Mouse (Mus musculus): ENCODE data around the gene Dmap1. TPM values are rescaled to one million over a fixed set of nuclear protein-coding genes. Genes with fewer than 3 reads are reported as not detected.

Gene Dmap1
- polyA plus RNA-seq, 1 experiment from 2014 or later = 77.7 TPM

DNA sequence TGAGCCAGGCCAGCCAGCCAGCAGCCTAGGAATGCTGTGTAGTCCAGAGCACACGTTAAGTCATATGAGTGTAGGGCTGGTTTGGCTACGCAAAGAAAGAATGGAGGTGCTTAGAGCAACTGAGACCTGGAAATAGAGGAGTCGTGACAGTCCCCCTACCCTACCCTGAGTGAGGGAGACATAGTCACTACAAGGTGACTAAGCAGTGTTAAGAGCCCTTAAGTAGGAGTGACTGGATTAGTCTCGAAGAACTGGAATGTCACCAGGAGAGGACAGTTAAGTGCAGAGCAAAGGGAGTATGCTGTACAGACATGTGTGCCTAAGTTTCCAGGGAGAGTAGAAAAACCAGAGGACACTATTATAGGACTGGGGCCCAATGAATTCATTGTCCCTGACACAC, 45.9 kb downstream of the Dmap1 start:
- 88% methylated on average over 4 of the region's 4 CpGs for WGBS
- Histone ChIP-seq H3K9me3 (ENCODE audit: control insufficient read depth, low read length) (no peaks in the 10 kb centered on the region), H3K27me3 (replicated peaks; ENCODE audit: control insufficient read depth, insufficient read depth, low read length) (no peaks in the 10 kb centered on the region), H3K4me3 (ENCODE audit: low read length) (no peak overlapping the region), H3K36me3 (ENCODE audit: control insufficient read depth, insufficient read depth, low read length) (no peaks in the 10 kb centered on the region; the same call in 1 of the 2 replicates), H3K27ac (ENCODE audit: low read depth, low read length) (no peak overlapping the region; the same call in 1 of the 2 replicates), H3K4me1 (ENCODE audit: control insufficient read depth, insufficient read depth, low read depth, low read length) (peaks cover 12% of the 10 kb centered on the region), H3K9ac (ENCODE audit: low read depth, low read length) (no peak overlapping the region), H3K4me2 (ENCODE audit: low read length) (no peak overlapping the region)
- peak; percentile 37; the same call in 1 of the 2 replicates for ATAC-seq

GRCm38 (mm10) chr4:117634642-117635041, 47.4 kb downstream of the Dmap1 start:
- no peaks in the 10 kb centered on the region for H3K36me3 ChIP-seq (ENCODE audit: control insufficient read depth, insufficient read depth, low read length)
- H3K4me2 ChIP-seq (ENCODE audit: low read length) = no peak overlapping the region
- H3K4me3 ChIP-seq (ENCODE audit: low read length) = no peak overlapping the region
- H3K9me3 ChIP-seq (ENCODE audit: control insufficient read depth, low read length) = no peaks in the 10 kb centered on the region
- WGBS = 94% methylated on average over 7 of the region's 7 CpGs
- no peak overlapping the region for H3K9ac ChIP-seq (ENCODE audit: low read depth, low read length)
- no peaks in the 10 kb centered on the region for H3K27me3 ChIP-seq (replicated peaks; ENCODE audit: control insufficient read depth, insufficient read depth, low read length)
- no peak for ATAC-seq
- H3K4me1 ChIP-seq (ENCODE audit: control insufficient read depth, insufficient read depth, low read depth, low read length) = peaks cover 15% of the 10 kb centered on the region
- no peak overlapping the region for H3K27ac ChIP-seq (ENCODE audit: low read depth, low read length)

DNA sequence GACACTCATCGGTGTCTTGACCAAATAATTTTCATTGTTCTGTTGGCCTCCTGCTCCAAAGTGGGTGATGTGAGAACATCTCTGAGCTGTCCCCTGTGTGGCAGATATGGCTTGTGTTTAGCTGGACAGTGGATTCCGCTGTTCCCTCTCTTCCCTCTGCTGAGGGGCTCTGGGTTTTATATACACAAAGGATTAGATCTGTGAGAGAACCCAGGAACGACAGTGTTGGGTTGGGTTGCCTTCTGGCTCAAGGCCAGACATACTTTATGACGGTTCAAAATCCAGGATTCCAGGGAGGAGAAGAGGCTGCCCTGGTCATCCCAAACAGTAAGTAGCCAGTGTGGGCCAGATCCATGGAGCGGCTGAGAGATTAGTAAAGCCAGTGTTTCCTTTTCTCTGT, 48.5 kb downstream of the Dmap1 start:
- no peak for ATAC-seq
- Histone ChIP-seq H3K27me3 (replicated peaks; ENCODE audit: control insufficient read depth, insufficient read depth, low read length) (no peaks in the 10 kb centered on the region), H3K9ac (ENCODE audit: low read depth, low read length) (no peak overlapping the region), H3K4me3 (ENCODE audit: low read length) (no peak overlapping the region), H3K4me2 (ENCODE audit: low read length) (no peak overlapping the region), H3K36me3 (ENCODE audit: control insufficient read depth, insufficient read depth, low read length) (no peaks in the 10 kb centered on the region), H3K9me3 (ENCODE audit: control insufficient read depth, low read length) (no peaks in the 10 kb centered on the region), H3K27ac (ENCODE audit: low read depth, low read length) (no peak overlapping the region), H3K4me1 (ENCODE audit: control insufficient read depth, insufficient read depth, low read depth, low read length) (peaks cover 15% of the 10 kb centered on the region)
- 73% methylated on average over 5 of the region's 5 CpGs for WGBS

DNA sequence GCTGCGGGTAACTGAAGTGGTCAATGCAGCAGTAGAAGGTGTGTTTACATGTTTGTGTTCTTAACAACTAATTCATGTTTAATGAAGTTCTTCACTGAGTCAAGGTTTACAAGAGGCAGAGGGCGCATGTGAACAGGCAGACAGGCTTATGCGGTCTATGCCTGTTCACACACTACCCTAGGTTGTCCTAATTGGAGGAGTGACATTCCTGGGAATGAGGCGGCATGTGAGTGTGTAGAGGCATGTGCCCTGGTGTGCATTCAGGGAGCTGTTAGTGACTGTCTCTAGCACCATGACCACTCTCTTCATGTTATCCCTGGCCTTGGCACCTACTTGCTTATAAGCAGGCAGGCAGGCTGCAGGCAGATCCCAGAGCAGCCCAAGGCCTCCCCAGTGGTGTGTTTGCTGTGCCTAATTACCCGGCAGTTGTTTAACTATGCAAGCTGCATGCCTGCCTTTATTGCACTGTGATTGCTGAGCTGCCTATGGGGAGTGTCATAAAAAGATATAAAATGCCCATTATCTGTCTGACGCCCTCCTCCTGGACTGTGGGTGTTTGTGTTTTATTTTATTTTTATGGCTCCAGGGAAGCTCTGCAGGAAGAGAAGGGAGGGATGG, 51.9 kb downstream of the Dmap1 start:
- H3K36me3 ChIP-seq (ENCODE audit: control insufficient read depth, insufficient read depth, low read length) = no peaks in the 10 kb centered on the region
- H3K27ac ChIP-seq (ENCODE audit: low read depth, low read length) = no peak overlapping the region; the same call in 1 of the 2 replicates
- no peak overlapping the region for H3K9ac ChIP-seq (ENCODE audit: low read depth, low read length)
- H3K4me1 ChIP-seq (ENCODE audit: control insufficient read depth, insufficient read depth, low read depth, low read length) = peaks cover 3% of the 10 kb centered on the region
- H3K9me3 ChIP-seq (ENCODE audit: control insufficient read depth, low read length) = no peaks in the 10 kb centered on the region
- no peak overlapping the region for H3K4me3 ChIP-seq (ENCODE audit: low read length)
- H3K27me3 ChIP-seq (replicated peaks; ENCODE audit: control insufficient read depth, insufficient read depth, low read length) = no peaks in the 10 kb centered on the region
- peak; percentile 73 for ATAC-seq
- 63% methylated on average over 6 of the region's 6 CpGs for WGBS
- H3K4me2 ChIP-seq (ENCODE audit: low read length) = no peak overlapping the region

DNA sequence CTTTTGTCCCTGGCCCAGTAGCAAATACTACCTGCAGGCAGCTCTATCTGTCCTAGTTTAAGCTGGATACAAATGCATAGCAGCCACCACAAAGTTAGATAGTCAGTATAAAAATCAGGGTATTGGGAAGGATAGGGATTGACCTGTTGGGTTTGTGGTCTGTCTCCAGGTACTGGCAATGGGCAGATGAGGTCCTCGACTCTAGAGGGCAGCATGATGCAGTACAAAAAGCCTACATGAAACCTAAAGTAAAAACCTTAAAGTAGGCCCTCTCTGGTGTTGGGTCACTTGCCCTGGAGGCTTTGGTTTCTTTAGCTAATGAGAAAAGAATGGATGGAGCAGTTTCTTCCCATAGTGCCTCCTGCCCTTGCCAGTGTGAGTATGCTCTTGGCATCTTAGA, 53.6 kb downstream of the Dmap1 start:
- WGBS = 76% methylated on average over 1 of the region's 1 CpGs
- no peak overlapping the region for H3K4me3 ChIP-seq (ENCODE audit: low read length)
- H3K4me1 ChIP-seq (ENCODE audit: control insufficient read depth, insufficient read depth, low read depth, low read length) = peaks cover 7% of the 10 kb centered on the region
- no peak overlapping the region for H3K9ac ChIP-seq (ENCODE audit: low read depth, low read length)
- ATAC-seq = no peak
- H3K27me3 ChIP-seq (replicated peaks; ENCODE audit: control insufficient read depth, insufficient read depth, low read length) = no peaks in the 10 kb centered on the region
- no peak overlapping the region for H3K27ac ChIP-seq (ENCODE audit: low read depth, low read length)
- H3K9me3 ChIP-seq (ENCODE audit: control insufficient read depth, low read length) = no peaks in the 10 kb centered on the region
- H3K36me3 ChIP-seq (ENCODE audit: control insufficient read depth, insufficient read depth, low read length) = no peaks in the 10 kb centered on the region
- H3K4me2 ChIP-seq (ENCODE audit: low read length) = no peak overlapping the region

Other genes starting within 250 kb of the Dmap1 start
- gene Rnf220, start 185.2 kb downstream of the Dmap1 start, polyA plus RNA-seq (2015; fragmentation: Nextera tagmentation; extraction: Ambion mirVana) = 109 and 114 TPM in 2 replicates
- gene Eri3, start 131.9 kb downstream of the Dmap1 start, polyA plus RNA-seq (2015; fragmentation: Nextera tagmentation; extraction: Ambion mirVana) = 254 and 276 TPM in 2 replicates
- not detected in 2 replicates for gene Gm12845, start 42.1 kb upstream of the Dmap1 start, polyA plus RNA-seq (2015; fragmentation: Nextera tagmentation; extraction: Ambion mirVana)
- gene Klf17, start 83.4 kb upstream of the Dmap1 start, polyA plus RNA-seq (2015; fragmentation: Nextera tagmentation; extraction: Ambion mirVana) = not detected in 2 replicates
- gene Slc6a9, start 152.2 kb upstream of the Dmap1 start, polyA plus RNA-seq (2015; fragmentation: Nextera tagmentation; extraction: Ambion mirVana) = 55.3 and 63.8 TPM in 2 replicates
- gene Ccdc24, start 190.3 kb upstream of the Dmap1 start, polyA plus RNA-seq (2015; fragmentation: Nextera tagmentation; extraction: Ambion mirVana) = 2.1 and 2.2 TPM in 2 replicates
- 64.4 and 65.6 TPM in 2 replicates for gene B4galt2, start 201.2 kb upstream of the Dmap1 start, polyA plus RNA-seq (2015; fragmentation: Nextera tagmentation; extraction: Ambion mirVana)
- gene Atp6v0b, start 205.1 kb upstream of the Dmap1 start, polyA plus RNA-seq (2015; fragmentation: Nextera tagmentation; extraction: Ambion mirVana) = 631 and 701 TPM in 2 replicates
- gene Dph2, start 209.8 kb upstream of the Dmap1 start, polyA plus RNA-seq (2015; fragmentation: Nextera tagmentation; extraction: Ambion mirVana) = 21.8 and 24.0 TPM in 2 replicates
- 63.1 and 76.2 TPM in 2 replicates for gene Ipo13, start 232.7 kb upstream of the Dmap1 start, polyA plus RNA-seq (2015; fragmentation: Nextera tagmentation; extraction: Ambion mirVana)
- gene Artn, start 247.5 kb upstream of the Dmap1 start, polyA plus RNA-seq (2015; fragmentation: Nextera tagmentation; extraction: Ambion mirVana) = 0.90 and 1.2 TPM in 2 replicates

All from hindbrain, embryonic 16.5 days (tissue).